In genomic region chr2:168415140-168415539, GRCm38 (mm10) we compare ENCODE assay signal across 9 mouse cellular contexts.
DNase-seq lines count a peak whose midpoint lies in the region; ATAC-seq and TF ChIP-seq lines count a peak whose summit lies in the region.
"Had no signal": no experiment of that assay in that cellular context is flagged by ENCODE, and none has a peak within 500 bp of the region (broad histone marks: within the 10 kb centered on the region; RNA-seq: fewer than 3 reads in every experiment).

No protein-coding gene starts in this region.

- 33% methylated on average over 17 of the region's 17 CpGs for WGBS in midbrain, embryonic 11.5 days
- WGBS in midbrain, embryonic 14.5 days: 32% methylated on average over 17 of the region's 17 CpGs

- H3K4me3 ChIP-seq in gastrocnemius, adult 2 months: no peak overlapping the region
- H3K4me3 ChIP-seq in midbrain, embryonic 11.5 days (ENCODE audit: low read depth, low read length): no peak overlapping the region
- no peak overlapping the region for H3K4me3 ChIP-seq in midbrain, embryonic 14.5 days (replicated peaks; ENCODE audit: low read depth, low read length)
- H3K4me3 ChIP-seq: midbrain, embryonic 13.5 days had no signal

- no peaks in the 10 kb centered on the region for H3K36me3 ChIP-seq in midbrain, embryonic 11.5 days (ENCODE audit: control insufficient read depth, insufficient read depth, low read length)
- no peaks in the 10 kb centered on the region for H3K36me3 ChIP-seq in midbrain, embryonic 14.5 days (ENCODE audit: control insufficient read depth, insufficient read depth, low read length)
- H3K36me3 ChIP-seq: midbrain, embryonic 13.5 days had no signal

- intact Hi-C loops in gastrocnemius, adult 2 months (cut with DNase I): no loop called here

- H3K9ac ChIP-seq in midbrain, embryonic 11.5 days (ENCODE audit: low read length): no peak overlapping the region
- no peak overlapping the region for H3K9ac ChIP-seq in midbrain, embryonic 14.5 days (replicated peaks; ENCODE audit: low read length)
- H3K9ac ChIP-seq: midbrain, embryonic 13.5 days had no signal

- no peak overlapping the region for H3K27ac ChIP-seq in gastrocnemius, adult 2 months
- H3K27ac ChIP-seq in midbrain, embryonic 11.5 days (ENCODE audit: low read depth, low read length): no peak overlapping the region
- H3K27ac ChIP-seq in midbrain, embryonic 14.5 days (replicated peaks; ENCODE audit: low read depth, low read length): no peak overlapping the region
- H3K27ac ChIP-seq: midbrain, embryonic 13.5 days had no signal

- H3K27me3 ChIP-seq in midbrain, embryonic 11.5 days (ENCODE audit: control insufficient read depth, insufficient read depth, low read length): no peaks in the 10 kb centered on the region
- H3K27me3 ChIP-seq in midbrain, embryonic 14.5 days (ENCODE audit: control insufficient read depth, insufficient read depth, low read length): no peaks in the 10 kb centered on the region

- H3K9me3 ChIP-seq in midbrain, embryonic 11.5 days (ENCODE audit: control insufficient read depth, low read length): no peaks in the 10 kb centered on the region
- no peaks in the 10 kb centered on the region for H3K9me3 ChIP-seq in midbrain, embryonic 14.5 days (ENCODE audit: control insufficient read depth, low read length)
- H3K9me3 ChIP-seq: midbrain, embryonic 13.5 days had no signal

- DNase-seq in gastrocnemius, adult 2 months: no peak
- no peak for DNase-seq in gastrocnemius, adult 8-10 months (ENCODE audit: low spot score in 2 of 2)
- peak; percentile 88 for DNase-seq in midbrain, embryonic 11.5 days (ENCODE audit: low spot score, missing footprints)
- no peak for DNase-seq in midbrain, embryonic 14.5 days
- DNase-seq in thymus, postnatal 14 days: peak; percentile 57
- DNase-seq in right cerebral cortex, postnatal 25 days: no peak
- DNase-seq in frontal cortex, postnatal 36 days (ENCODE audit: low spot score in 2 of 2): no peak

- peak; percentile 50 for TF ChIP-seq CTCF in gastrocnemius, adult 2 months (IDR thresholded peaks at IDR 0.05)

- no peaks in the 10 kb centered on the region for H3K4me1 ChIP-seq in midbrain, embryonic 11.5 days (ENCODE audit: control insufficient read depth, insufficient read depth, low read length)
- H3K4me1 ChIP-seq in midbrain, embryonic 14.5 days (ENCODE audit: control insufficient read depth, insufficient read depth, low read length): no peaks in the 10 kb centered on the region
- H3K4me1 ChIP-seq: midbrain, embryonic 13.5 days had no signal

- no peak overlapping the region for H3K4me2 ChIP-seq in midbrain, embryonic 11.5 days
- H3K4me2 ChIP-seq in midbrain, embryonic 14.5 days (ENCODE audit: low read length): no peak overlapping the region
- H3K4me2 ChIP-seq: midbrain, embryonic 13.5 days had no signal

- ATAC-seq in midbrain, embryonic 11.5 days (ENCODE audit: low FRiP score): no peak
- no peak for ATAC-seq in midbrain, embryonic 14.5 days (ENCODE audit: low FRiP score, low TSS enrichment)
- peak; percentile 75 for ATAC-seq in granulocyte monocyte progenitor cell, adult 5-6 weeks (replicated peaks; ENCODE audit: poor library complexity, severe bottlenecking)
- ATAC-seq: midbrain, embryonic 13.5 days had no signal

Comparison
In these comparisons a context has a peak if more than half of its experiments do, and no peak if none do; other contexts are left out.
1. DNase-seq: peak in midbrain, embryonic 11.5 days (single experiment) and thymus, postnatal 14 days (single experiment); none in gastrocnemius, adult 2 months (single experiment), gastrocnemius, adult 8-10 months (0 of 2), midbrain, embryonic 14.5 days (single experiment), right cerebral cortex, postnatal 25 days (single experiment) and frontal cortex, postnatal 36 days (0 of 2).